ENCODE assay signal across 9 mouse cellular contexts in genomic region chr15:85666496-85666895, GRCm38 (mm10).
DNase-seq lines count a peak whose midpoint lies in the region; ATAC-seq lines count a peak whose summit lies in the region.
"Had no signal": no experiment of that assay in that cellular context is flagged by ENCODE, and none has a peak within 500 bp of the region (broad histone marks: within the 10 kb centered on the region; RNA-seq: fewer than 3 reads in every experiment).

No protein-coding gene starts in this region.

- H3K4me1 ChIP-seq in hindbrain, embryonic 14.5 days (replicated peaks; ENCODE audit: control insufficient read depth, insufficient read depth, low read length) = peaks cover 12% of the 10 kb centered on the region
- peaks cover 5% of the 10 kb centered on the region; the same call in 1 of the 2 replicates for H3K4me1 ChIP-seq in hindbrain, embryonic 11.5 days (replicated peaks; ENCODE audit: control insufficient read depth, insufficient read depth, low read length)
- H3K4me1 ChIP-seq in neural tube, embryonic 13.5 days (replicated peaks) = peaks cover 70% of the 10 kb centered on the region
- peaks cover 23% of the 10 kb centered on the region for H3K4me1 ChIP-seq in forebrain, embryonic 14.5 days (ENCODE audit: control insufficient read depth, insufficient read depth, low read length)
- H3K4me1 ChIP-seq in stomach, embryonic 16.5 days (ENCODE audit: control insufficient read depth, insufficient read depth, low read length) = peaks cover 9% of the 10 kb centered on the region

- H3K27ac ChIP-seq in hindbrain, embryonic 14.5 days = peak overlapping the region; percentile 63
- no peak overlapping the region for H3K27ac ChIP-seq in hindbrain, embryonic 11.5 days (ENCODE audit: low read depth, low read length)
- peak overlapping the region; percentile 100 for H3K27ac ChIP-seq in neural tube, embryonic 13.5 days (replicated peaks)
- H3K27ac ChIP-seq in forebrain, embryonic 14.5 days (ENCODE audit: low read depth, low read length) = peak overlapping the region; percentile 52
- H3K27ac ChIP-seq in stomach, embryonic 16.5 days (ENCODE audit: low read length) = no peak overlapping the region

- peak overlapping the region; percentile 36 for H3K4me2 ChIP-seq in hindbrain, embryonic 14.5 days (replicated peaks)
- no peak overlapping the region for H3K4me2 ChIP-seq in hindbrain, embryonic 11.5 days (replicated peaks; ENCODE audit: low read depth, low read length)
- H3K4me2 ChIP-seq in neural tube, embryonic 13.5 days = peak overlapping the region; percentile 97
- peak overlapping the region; percentile 30 for H3K4me2 ChIP-seq in forebrain, embryonic 14.5 days (ENCODE audit: low read length)
- H3K4me2 ChIP-seq in stomach, embryonic 16.5 days (ENCODE audit: low read depth, low read length) = no peak overlapping the region

- 58% methylated on average over 9 of the region's 9 CpGs for WGBS in hindbrain, embryonic 14.5 days
- 75% methylated on average over 9 of the region's 9 CpGs for WGBS in hindbrain, embryonic 11.5 days
- WGBS in neural tube, embryonic 13.5 days = 49% methylated on average over 9 of the region's 9 CpGs
- 53% methylated on average over 9 of the region's 9 CpGs for WGBS in forebrain, embryonic 14.5 days
- WGBS in stomach, embryonic 16.5 days = 76% methylated on average over 9 of the region's 9 CpGs

- H3K9me3 ChIP-seq in hindbrain, embryonic 14.5 days (ENCODE audit: control insufficient read depth, low read length) = no peaks in the 10 kb centered on the region
- H3K9me3 ChIP-seq in hindbrain, embryonic 11.5 days (ENCODE audit: control insufficient read depth, low read length) = no peaks in the 10 kb centered on the region
- H3K9me3 ChIP-seq in neural tube, embryonic 13.5 days = no peaks in the 10 kb centered on the region
- no peaks in the 10 kb centered on the region for H3K9me3 ChIP-seq in forebrain, embryonic 14.5 days (replicated peaks; ENCODE audit: control insufficient read depth, low read length)
- no peaks in the 10 kb centered on the region for H3K9me3 ChIP-seq in stomach, embryonic 16.5 days (replicated peaks; ENCODE audit: control insufficient read depth, low read length)

- peaks cover 60% of the 10 kb centered on the region for H3K27me3 ChIP-seq in hindbrain, embryonic 14.5 days (ENCODE audit: control insufficient read depth, insufficient read depth, low read length)
- peaks cover 82% of the 10 kb centered on the region for H3K27me3 ChIP-seq in hindbrain, embryonic 11.5 days (ENCODE audit: control insufficient read depth, insufficient read depth, low read length)
- peaks cover 45% of the 10 kb centered on the region for H3K27me3 ChIP-seq in neural tube, embryonic 13.5 days
- H3K27me3 ChIP-seq in forebrain, embryonic 14.5 days (replicated peaks; ENCODE audit: control insufficient read depth, insufficient read depth, low read length) = peaks cover 13% of the 10 kb centered on the region
- H3K27me3 ChIP-seq in stomach, embryonic 16.5 days (ENCODE audit: control insufficient read depth, insufficient read depth, low read length) = peaks cover 1% of the 10 kb centered on the region

- H3K36me3 ChIP-seq in hindbrain, embryonic 14.5 days (replicated peaks; ENCODE audit: control insufficient read depth, insufficient read depth) = no peaks in the 10 kb centered on the region
- H3K36me3 ChIP-seq in hindbrain, embryonic 11.5 days (ENCODE audit: control insufficient read depth, insufficient read depth, low read length) = no peaks in the 10 kb centered on the region
- no peaks in the 10 kb centered on the region for H3K36me3 ChIP-seq in neural tube, embryonic 13.5 days
- no peaks in the 10 kb centered on the region for H3K36me3 ChIP-seq in forebrain, embryonic 14.5 days (ENCODE audit: control insufficient read depth, insufficient read depth, low read length)
- no peaks in the 10 kb centered on the region for H3K36me3 ChIP-seq in stomach, embryonic 16.5 days (ENCODE audit: control insufficient read depth, insufficient read depth, low read length)

- H3K9ac ChIP-seq in hindbrain, embryonic 14.5 days = no peak overlapping the region
- H3K9ac ChIP-seq in hindbrain, embryonic 11.5 days (ENCODE audit: low read depth, low read length) = no peak overlapping the region
- peak overlapping the region; percentile 65 for H3K9ac ChIP-seq in neural tube, embryonic 13.5 days
- H3K9ac ChIP-seq in forebrain, embryonic 14.5 days (ENCODE audit: low read length) = peak overlapping the region; percentile 41
- H3K9ac ChIP-seq in stomach, embryonic 16.5 days (ENCODE audit: low read length) = 0 out of 2 replicates have a peak overlapping the region, but pooled peaks have one; percentile 10

- ATAC-seq in hindbrain, embryonic 14.5 days (ENCODE audit: low FRiP score) = no peak
- no peak for ATAC-seq in hindbrain, embryonic 11.5 days (ENCODE audit: low FRiP score)
- ATAC-seq in neural tube, embryonic 13.5 days (ENCODE audit: low read depth) = no peak
- ATAC-seq in forebrain, embryonic 14.5 days = no peak
- no peak for ATAC-seq in stomach, embryonic 16.5 days (ENCODE audit: insufficient read depth, low FRiP score)
- no peak for ATAC-seq in granulocyte monocyte progenitor cell, adult 5-6 weeks (replicated peaks; ENCODE audit: poor library complexity, severe bottlenecking)

- no peak overlapping the region for H3K4me3 ChIP-seq in hindbrain, embryonic 14.5 days (replicated peaks; ENCODE audit: low read length)
- H3K4me3 ChIP-seq in hindbrain, embryonic 11.5 days (ENCODE audit: low read depth, low read length) = no peak overlapping the region
- peak overlapping the region; percentile 19 for H3K4me3 ChIP-seq in neural tube, embryonic 13.5 days
- no peak overlapping the region for H3K4me3 ChIP-seq in forebrain, embryonic 14.5 days (ENCODE audit: low read depth, low read length)
- no peak overlapping the region for H3K4me3 ChIP-seq in stomach, embryonic 16.5 days (replicated peaks; ENCODE audit: low read length)

- no peak for DNase-seq in hindbrain, embryonic 14.5 days (ENCODE audit: low spot score)
- no peak for DNase-seq in hindbrain, embryonic 11.5 days (ENCODE audit: low spot score)
- no peak for DNase-seq in neural tube, embryonic 10.5 days (ENCODE audit: extremely low spot score, low spot score)
- DNase-seq in forebrain, embryonic 14.5 days (ENCODE audit: low spot score) = no peak
- DNase-seq: lung, postnatal 14 days; spleen, adult 18-20 months had no signal

Comparison
In these comparisons a context has a peak if more than half of its experiments do, and no peak if none do; other contexts are left out.
1. H3K27ac ChIP-seq: peak in hindbrain, embryonic 14.5 days (single experiment), neural tube, embryonic 13.5 days (single experiment) and forebrain, embryonic 14.5 days (single experiment); none in hindbrain, embryonic 11.5 days (single experiment) and stomach, embryonic 16.5 days (single experiment).
2. H3K4me2 ChIP-seq: peak in hindbrain, embryonic 14.5 days (single experiment), neural tube, embryonic 13.5 days (single experiment) and forebrain, embryonic 14.5 days (single experiment); none in hindbrain, embryonic 11.5 days (single experiment) and stomach, embryonic 16.5 days (single experiment).
3. H3K9ac ChIP-seq: peak in neural tube, embryonic 13.5 days (single experiment), forebrain, embryonic 14.5 days (single experiment) and stomach, embryonic 16.5 days (single experiment); none in hindbrain, embryonic 14.5 days (single experiment) and hindbrain, embryonic 11.5 days (single experiment).